Mouse (Mus musculus) large intestine, adult 2 months (tissue): ENCODE data around the gene Cbln3. TPM values are rescaled to one million over a fixed set of nuclear protein-coding genes. Genes with fewer than 3 reads are reported as not detected.

Experiments
- DNase-seq: peaks from one replicate; pipeline ENCODE4 v3.0.0-alpha.2; 2012; ENCODE audit warnings: low read depth, low spot score
- WGBS: fragments of 180-500 bp; shearing (Covaris S2); methylation state at CpG from one replicate; pipeline ENCODE4 v1.1.7; 2018; 5-methylcytosine and 5-hydroxymethylcytosine counted together
- polyA plus RNA-seq: library from polyadenylated mRNA; depleted of rRNA; stranded (reverse); fragments of >200 nt; gene quantifications from 2 replicates; pipeline ENCODE4 v1.2.3, GENCODE M21; 2012

Gene Cbln3
- polyA plus RNA-seq, 1 experiment = 0.47 TPM

DNA sequence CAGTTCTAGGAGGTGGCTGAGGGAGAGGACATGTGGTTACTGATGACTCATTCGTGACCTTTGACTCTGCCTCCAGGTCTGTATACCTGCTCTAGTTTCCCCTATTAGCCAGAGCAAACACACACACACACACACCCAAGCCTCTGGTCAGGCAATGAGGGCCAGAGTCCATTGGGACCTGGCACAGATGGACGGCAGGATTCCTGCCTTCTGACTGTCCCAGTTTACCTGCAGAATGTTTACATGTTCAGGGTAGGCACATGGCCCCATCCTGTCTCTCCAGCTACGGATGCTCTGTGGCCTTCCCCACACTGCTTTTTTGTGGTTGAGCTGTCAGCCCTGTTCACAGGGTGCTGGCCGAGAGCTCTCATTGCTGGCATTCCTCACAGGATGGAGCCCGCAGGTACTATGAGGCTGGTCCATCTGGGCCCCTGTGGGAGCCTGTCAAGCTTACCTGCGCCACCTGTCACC, 2.0 kb downstream of the Cbln3 start:
- 17% methylated on average over 6 of the region's 6 CpGs for WGBS
- DNase-seq = peak; percentile 96

DNA sequence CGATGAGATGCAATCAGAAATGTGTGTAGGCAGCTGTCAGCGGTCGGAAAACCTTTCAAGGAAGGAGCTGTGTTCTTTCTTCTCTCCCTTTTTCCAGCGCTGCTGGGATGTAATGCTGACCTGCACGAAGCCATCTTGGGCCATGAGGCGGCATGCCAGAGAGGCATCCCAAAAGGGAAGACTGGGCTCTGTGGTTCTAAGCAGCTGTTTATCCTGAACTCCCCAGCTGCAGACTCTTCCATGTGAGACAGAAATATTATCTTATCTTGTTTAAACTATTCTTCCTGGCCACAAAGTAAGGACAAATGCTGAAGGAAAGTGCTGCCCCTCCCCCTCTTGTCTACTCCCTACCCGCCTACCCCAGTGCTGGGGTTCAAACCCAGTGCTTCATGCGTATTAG, 3.2 kb downstream of the Cbln3 start:
- no peak for DNase-seq

DNA sequence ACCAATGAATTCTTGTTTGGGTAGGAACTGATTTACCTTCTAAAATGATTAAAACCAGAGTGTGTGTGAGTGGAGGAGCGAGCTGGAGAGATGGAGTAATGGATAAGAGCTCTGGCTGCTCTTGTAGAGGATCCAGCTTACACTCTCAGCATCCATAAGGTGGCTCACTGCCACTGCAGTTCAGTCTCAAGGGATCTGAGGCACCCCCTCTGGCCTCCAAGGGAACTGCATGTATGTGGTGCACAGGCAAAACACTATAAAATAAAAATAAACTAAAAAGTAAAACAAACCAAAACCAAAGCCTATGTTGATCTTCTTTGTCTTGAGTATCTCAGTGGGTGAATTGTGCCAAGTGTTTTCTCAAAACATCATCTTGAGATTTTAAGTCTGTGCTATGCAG, 4.6 kb downstream of the Cbln3 start:
- 33% methylated on average over 1 of the region's 1 CpGs for WGBS
- peak; percentile 54 for DNase-seq

More for the DNA sequence above, 3.2 kb downstream of the Cbln3 start:
- 84% methylated on average over 8 of the region's 8 CpGs for WGBS

DNA sequence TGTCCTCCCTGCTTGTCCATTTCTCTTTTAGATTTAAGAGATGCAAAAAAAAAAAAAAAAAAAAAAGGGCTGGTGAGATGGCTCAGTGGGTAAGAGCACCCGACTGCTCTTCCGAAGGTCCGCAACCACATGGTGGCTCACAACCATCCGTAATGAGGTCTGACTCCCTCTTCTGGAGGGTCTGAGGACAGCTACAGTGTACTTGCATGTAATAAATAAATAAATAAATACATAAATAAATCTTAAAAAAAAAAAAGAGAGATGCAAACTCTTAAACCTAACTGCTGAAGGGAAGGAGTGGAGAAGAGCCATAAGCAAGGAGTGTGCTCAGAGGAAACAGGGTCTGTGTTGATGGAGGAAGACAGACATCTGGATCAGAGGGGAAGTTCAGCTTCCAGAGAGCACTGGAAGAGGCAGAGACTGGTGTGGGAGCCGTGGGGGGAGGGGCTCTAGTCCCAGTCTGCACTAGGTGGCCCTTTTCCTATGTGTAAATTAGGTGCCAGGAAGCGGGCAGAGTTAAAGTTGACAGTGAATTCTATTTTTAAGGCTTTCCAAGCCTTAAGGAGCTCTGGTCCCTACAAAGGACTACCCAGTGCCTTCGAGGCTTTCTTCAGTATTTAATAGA, 5.8 kb downstream of the Cbln3 start:
- no peak for DNase-seq
- 29% methylated on average over 7 of the region's 7 CpGs for WGBS

DNA sequence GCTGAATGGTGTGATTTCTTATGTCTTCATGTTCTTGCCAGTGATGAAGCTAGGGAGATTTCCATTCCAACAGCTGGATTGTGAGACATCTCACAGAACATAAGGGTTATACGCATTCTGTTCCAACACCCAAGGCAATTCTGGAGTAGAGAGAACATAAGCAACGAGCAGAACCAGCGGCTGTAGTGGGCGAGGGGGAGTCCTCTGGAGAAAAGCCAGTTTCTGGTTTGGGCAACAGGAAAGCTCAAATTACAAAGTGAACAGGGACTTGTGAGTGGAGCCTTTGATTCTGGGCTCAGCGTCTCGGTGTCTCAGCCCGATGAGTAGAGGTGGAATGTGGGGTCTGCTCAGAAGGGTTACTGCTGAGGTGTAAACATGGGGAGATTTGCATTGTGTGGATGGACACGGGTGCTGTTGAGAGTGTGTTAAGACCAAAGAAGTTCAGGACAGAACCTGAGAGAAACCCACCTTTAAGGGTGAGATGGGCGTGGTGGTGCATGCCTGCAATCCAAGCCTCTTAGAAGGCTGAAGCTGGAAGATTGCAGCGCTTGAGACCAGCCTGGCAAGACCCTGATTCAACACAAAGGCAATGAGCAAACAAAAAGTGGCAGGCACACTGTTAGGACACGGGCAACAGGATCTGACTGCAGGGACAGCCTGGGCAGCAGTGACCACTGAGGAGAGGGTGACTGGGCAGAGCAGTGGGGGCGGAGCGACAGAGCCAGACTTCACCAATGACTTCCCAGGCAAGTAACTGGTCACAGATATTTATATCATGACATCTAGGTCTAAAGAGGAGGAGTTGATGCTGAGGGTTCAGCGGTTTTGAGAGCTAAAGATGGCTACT, 6.5 kb downstream of the Cbln3 start:
- WGBS = 22% methylated on average over 14 of the region's 14 CpGs
- DNase-seq = no peak

DNA sequence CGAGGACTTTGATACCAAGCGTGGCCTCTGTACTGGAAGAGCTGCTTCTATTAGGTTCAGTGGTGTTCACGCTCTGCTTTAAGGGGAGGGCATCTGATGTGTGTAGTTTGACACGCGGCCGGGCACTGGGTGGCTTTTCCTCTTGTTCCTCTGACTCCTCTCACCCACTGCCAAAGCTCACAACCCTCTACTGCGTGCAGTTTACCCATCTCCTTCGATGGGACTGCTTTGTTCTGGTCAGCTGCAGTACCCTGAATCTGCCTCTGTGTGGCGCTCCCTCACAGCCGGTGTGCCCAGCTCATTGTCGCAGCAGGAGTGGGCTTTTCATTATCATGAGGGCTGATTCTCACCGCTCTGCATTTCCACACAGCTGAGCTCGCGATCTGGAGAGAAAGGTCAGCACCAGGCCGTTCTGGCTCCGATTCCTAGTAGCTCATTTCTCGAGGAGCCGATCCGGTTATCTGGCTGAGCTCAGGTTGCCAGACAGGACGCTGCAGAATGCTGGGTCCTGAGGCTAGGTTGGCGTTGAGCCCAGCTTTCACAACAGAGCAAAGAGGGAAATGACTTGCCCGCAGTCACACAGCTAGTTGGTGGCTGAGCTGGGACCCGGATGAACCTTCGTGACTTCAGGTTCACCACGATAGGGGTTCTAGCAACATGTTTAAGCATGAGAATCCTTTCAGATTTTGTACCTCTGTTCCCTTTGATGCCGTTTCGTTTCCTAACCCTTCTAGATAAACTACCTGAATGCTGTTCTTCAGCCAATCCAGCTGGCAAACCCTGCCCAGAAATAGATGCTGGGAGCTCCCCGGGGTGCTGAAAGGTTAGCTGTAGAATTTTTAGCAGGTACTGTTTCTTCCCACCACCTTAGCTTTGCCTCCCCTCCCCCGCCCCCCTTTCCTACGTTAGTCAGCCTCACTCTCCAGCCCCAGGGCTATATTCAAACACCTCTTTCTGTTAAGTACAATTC, 10.2 kb downstream of the Cbln3 start:
- peak; percentile 52 for DNase-seq
- 11% methylated on average over 30 of the region's 30 CpGs for WGBS

DNA sequence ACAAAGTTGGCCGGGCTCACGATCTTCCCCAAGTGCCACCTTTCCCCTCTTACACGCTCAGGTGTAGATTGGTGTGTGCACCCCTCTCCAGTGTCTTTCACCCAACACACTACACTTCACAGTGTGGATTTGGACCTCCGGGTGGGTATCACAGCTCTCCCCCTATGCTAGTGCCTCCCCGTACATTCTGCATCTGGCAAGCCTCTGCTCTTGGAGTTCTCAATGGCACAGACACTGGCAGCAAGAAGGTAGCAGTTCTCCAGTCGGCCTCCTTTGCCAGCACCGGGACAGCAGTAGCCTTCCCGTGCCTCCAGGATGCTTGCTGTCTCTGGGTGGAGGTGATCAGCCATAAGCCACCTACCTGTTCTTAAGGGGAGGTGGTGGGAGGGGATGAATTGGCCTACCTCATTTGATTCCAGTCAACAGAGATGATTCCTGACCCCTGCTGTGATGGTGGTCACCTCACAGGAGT, 10.9 kb downstream of the Cbln3 start:
- WGBS = 84% methylated on average over 8 of the region's 8 CpGs
- DNase-seq = no peak

- 87% methylated on average over 17 of the region's 17 CpGs for WGBS
- no peak for DNase-seq
Measured at GRCm38 (mm10) chr14:55872551-55872950, 11.6 kb downstream of the Cbln3 start.

DNA sequence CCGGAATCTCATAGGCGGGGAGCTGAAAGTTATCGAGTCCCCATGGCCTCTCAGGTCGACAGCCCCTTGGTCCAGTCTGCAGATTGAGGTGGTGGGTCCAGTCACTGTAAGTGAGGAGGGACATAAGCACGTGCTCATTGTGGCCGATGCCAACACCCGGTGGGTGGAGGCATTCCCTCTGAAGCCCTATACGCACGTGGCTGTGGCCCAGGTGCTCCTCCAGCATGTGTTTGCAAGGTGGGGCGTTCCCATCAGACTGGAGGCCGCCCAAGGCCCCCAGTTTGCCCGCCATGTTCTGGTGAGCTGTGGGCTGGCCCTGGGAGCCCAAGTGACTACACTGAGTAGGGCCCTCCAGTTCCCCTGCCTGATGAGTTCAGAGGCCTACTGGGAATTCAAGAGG, 12.2 kb downstream of the Cbln3 start:
- no peak for DNase-seq
- WGBS = 87% methylated on average over 12 of the region's 12 CpGs

GRCm38 (mm10) chr14:55869538-55869937, 14.7 kb downstream of the Cbln3 start:
- WGBS = 93% methylated on average over 6 of the region's 6 CpGs
- DNase-seq = no peak

- DNase-seq = no peak
- WGBS = 83% methylated on average over 14 of the region's 14 CpGs
Measured at GRCm38 (mm10) chr14:55868230-55869026, 15.8 kb downstream of the Cbln3 start.

GRCm38 (mm10) chr14:55866962-55867361, 17.2 kb downstream of the Cbln3 start:
- no peak for DNase-seq

DNA sequence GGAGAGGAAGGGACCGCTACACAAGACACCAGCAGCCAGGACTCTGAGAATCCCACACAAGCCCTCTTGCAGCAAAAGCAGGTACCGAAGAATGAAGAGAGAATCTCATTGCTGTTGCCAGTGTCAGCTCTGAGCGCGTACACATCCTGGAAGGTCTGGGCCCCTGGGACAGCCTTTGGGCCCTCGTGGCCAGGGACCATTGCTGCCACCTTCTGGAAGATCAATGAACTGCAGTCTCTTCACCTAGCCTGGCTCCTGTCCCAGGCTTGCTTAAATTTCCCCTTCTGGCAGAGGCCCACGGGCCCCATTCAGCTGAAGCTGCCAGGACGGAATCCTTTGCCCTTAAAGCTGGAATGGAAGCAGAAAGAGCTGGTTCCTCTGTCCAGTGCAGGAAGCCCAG, 20.4 kb downstream of the Cbln3 start:
- WGBS = 25% methylated on average over 7 of the region's 7 CpGs
- no peak for DNase-seq

More at GRCm38 (mm10) chr14:55866962-55867361, 17.2 kb downstream of the Cbln3 start:
- 34% methylated on average over 4 of the region's 4 CpGs for WGBS

- no peak for DNase-seq
- 96% methylated on average over 10 of the region's 10 CpGs for WGBS
Measured at GRCm38 (mm10) chr14:55862970-55863369, 21.2 kb downstream of the Cbln3 start.

DNA sequence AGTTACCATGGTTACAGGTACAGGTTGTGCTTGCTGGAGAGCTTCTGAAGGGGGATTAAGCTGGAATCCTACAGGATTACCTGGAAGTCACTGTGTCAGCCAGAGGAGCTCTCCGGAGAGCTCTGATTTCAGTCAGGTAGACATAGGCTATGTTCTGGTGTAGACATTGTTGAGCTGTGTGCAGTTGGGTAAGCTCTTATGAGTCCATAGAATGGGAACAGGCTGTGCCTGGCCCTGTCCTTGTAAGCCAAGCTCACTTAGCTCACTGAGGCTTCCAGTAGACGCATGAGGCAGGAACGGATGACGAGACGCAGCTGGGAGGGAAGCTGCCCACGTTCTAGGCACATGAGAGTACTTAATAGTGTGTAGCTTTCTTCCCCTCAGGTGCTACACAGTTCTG, 22.0 kb downstream of the Cbln3 start:
- 75% methylated on average over 6 of the region's 6 CpGs for WGBS
- no peak for DNase-seq

DNA sequence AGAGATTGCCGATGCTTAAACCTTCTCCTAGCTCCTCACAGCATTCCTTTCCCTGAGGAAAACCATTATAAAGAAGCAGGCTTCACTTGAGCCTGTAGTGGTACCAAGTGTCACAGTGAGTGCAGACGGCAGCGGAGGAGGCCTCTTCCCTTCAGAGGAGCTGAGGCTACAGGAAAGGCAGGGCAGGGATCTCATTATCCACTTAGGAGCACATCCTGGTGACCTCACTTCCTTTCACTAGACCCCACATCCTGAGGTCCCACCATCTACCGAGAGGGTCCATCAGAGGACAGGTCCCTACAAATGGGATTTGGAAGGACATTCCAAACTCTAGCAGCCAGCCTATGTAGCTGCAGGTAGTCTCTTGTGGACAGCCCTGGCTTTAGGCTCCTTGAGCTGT, 26.6 kb downstream of the Cbln3 start:
- 70% methylated on average over 4 of the region's 4 CpGs for WGBS
- no peak for DNase-seq

- 36% methylated on average over 4 of the region's 4 CpGs for WGBS
Measured at GRCm38 (mm10) chr14:55855101-55855561, 29.1 kb downstream of the Cbln3 start.

GRCm38 (mm10) chr14:55854406-55855100, 29.6 kb downstream of the Cbln3 start:
- 11% methylated on average over 9 of the region's 9 CpGs for WGBS
- DNase-seq = no peak

More at GRCm38 (mm10) chr14:55855101-55855561, 29.1 kb downstream of the Cbln3 start:
- DNase-seq = no peak
